Mouse (Mus musculus): Measurements from ENCODE around the gene Gm10409. TPM values are rescaled to one million over a fixed set of nuclear protein-coding genes. Genes with fewer than 3 reads are reported as not detected.
"Not testable (repeated sequence)": the region's sequence is repeated elsewhere in the genome, so short reads cannot be mapped to it uniquely, and the experiment has no call there.

Gene Gm10409
- 0.05 and 0.09 TPM in 2 replicates for polyA plus RNA-seq (2012; rRNA removed)

DNA sequence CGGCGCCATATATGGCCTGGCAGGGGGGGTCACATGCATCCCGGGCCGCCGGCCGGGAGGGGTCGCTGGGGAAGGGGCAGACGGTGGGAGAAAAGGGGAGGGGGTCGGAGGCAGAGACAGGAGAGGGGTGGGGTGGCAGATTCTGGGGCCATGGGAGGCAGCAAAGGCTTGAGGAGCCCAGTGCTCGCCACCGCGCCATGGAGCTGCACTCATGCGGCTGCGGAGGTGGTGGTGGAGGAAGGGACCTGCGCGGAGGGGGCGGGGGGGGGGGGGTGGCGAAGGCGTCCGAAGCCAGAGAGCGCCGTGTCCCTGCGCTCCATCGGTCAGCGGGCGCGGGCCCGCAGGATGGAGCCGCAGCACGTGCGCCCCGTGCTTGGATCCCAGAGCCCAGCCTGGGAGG is at the start of gene Gm10409:
Gene Gm10409, plus strand, starts transcription at position 301 of the 400 bp plus-strand sequence.
- not testable (repeated sequence) for H3K27ac ChIP-seq (ENCODE audit: control insufficient read depth, insufficient read depth, low read length); DNase-seq; H3K27me3 ChIP-seq (ENCODE audit: control insufficient read depth, insufficient read depth, low read length); H3K4me3 ChIP-seq (ENCODE audit: control insufficient read depth, insufficient read depth, low read length); H3K4me1 ChIP-seq (replicated peaks; ENCODE audit: control insufficient read depth, insufficient read depth, low read length); H3K36me3 ChIP-seq (ENCODE audit: control insufficient read depth, insufficient read depth, low read length)
- WGBS = no CpG with 5 or more reads among the region's 32 CpGs

DNA sequence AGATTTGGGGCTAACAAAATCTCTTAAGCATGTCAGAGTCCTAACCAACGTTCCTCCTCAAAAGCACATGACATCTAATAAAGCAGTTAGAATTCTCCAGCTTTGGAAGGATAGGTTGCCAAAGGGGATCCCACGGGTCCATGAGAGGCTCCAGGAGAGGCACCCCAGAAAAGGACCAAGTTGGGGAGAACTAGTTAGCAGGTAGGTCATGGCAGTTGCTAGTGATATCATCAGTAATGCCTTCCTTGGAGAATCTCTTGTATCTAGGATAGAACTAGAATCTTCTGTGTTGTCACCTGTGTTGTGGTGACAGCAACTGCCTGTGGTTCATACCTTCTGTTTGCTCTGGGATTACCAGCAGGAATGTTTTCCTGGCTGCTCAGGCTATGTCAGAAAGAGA is 17.6 kb upstream of the Gm10409 start, which contains the start of gene Gm10413:
Gene Gm10413, plus strand, starts transcription at position 301 of the 400 bp plus-strand sequence.
- not testable (repeated sequence) for H3K36me3 ChIP-seq (ENCODE audit: control insufficient read depth, insufficient read depth, low read length); H3K27me3 ChIP-seq (ENCODE audit: control insufficient read depth, insufficient read depth, low read length); H3K27ac ChIP-seq (ENCODE audit: control insufficient read depth, insufficient read depth, low read length); H3K4me1 ChIP-seq (replicated peaks; ENCODE audit: control insufficient read depth, insufficient read depth, low read length); DNase-seq; H3K4me3 ChIP-seq (ENCODE audit: control insufficient read depth, insufficient read depth, low read length)
- no CpG with 5 or more reads among the region's 2 CpGs for WGBS

DNA sequence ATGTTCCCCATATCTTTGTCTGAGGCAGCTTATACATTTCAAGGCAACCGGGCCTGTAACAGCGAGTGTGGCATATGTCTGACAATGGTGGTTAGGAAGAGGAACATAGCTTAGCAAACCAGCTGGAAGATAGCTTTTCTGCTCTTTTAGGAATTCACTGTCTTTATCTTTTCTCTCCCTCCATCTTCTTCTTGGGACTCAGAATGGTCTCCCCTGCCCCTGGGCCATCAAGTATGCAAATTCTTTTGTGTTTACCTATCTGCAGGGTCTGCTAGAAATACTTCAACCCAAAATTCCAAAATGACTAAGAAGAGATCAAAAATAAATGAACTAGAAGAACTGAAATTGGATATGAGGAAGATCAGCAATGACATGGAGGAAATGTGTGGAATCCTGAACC is 15.4 kb downstream of the Gm10409 start, which contains the start of gene Gm3005:
Gene Gm3005, plus strand, starts transcription at position 301 of the 400 bp plus-strand sequence.
- DNase-seq; H3K4me1 ChIP-seq (replicated peaks; ENCODE audit: control insufficient read depth, insufficient read depth, low read length); H3K27me3 ChIP-seq (ENCODE audit: control insufficient read depth, insufficient read depth, low read length); H3K27ac ChIP-seq (ENCODE audit: control insufficient read depth, insufficient read depth, low read length); H3K36me3 ChIP-seq (ENCODE audit: control insufficient read depth, insufficient read depth, low read length); H3K4me3 ChIP-seq (ENCODE audit: control insufficient read depth, insufficient read depth, low read length): not testable (repeated sequence)
- WGBS = no CpG with 5 or more reads among the region's 2 CpGs

DNA sequence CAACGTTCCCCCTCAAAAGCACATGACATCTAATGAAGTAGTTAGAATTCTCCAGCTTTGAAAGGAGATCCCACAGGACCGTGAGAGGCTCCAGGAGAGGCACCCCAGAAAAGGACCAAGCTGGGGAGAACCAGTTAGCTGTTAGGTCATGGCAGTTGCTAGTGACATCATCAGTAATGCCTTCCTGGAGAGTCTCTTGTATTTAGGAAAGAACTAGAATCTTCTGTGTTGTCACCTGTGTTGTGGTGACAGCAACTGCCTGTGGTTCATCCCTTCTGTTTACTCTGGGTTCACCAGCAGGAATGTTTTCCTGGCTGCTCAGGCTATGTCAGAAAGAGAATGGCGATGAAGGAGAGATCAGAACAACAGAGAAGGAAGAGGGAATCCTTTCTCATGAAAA is 36.7 kb downstream of the Gm10409 start, which contains the start of gene Gm10408:
Gene Gm10408, plus strand, starts transcription at position 301 of the 400 bp plus-strand sequence.
- H3K27ac ChIP-seq (ENCODE audit: control insufficient read depth, insufficient read depth, low read length); H3K4me3 ChIP-seq (ENCODE audit: control insufficient read depth, insufficient read depth, low read length); H3K36me3 ChIP-seq (ENCODE audit: control insufficient read depth, insufficient read depth, low read length); DNase-seq; H3K27me3 ChIP-seq (ENCODE audit: control insufficient read depth, insufficient read depth, low read length); H3K4me1 ChIP-seq (replicated peaks; ENCODE audit: control insufficient read depth, insufficient read depth, low read length): not testable (repeated sequence)
- WGBS = no CpG with 5 or more reads among the region's 3 CpGs

Other genes starting within 250 kb of the Gm10409 start
- not detected in 2 replicates for gene Gm5795, start 224.4 kb upstream of the Gm10409 start, polyA plus RNA-seq (2012; rRNA removed)
- gene D830030K20Rik, start 204.1 kb upstream of the Gm10409 start, polyA plus RNA-seq (2012; rRNA removed) = 0.07 TPM in 1 of 2 replicates, not detected in the other
- 0.19 TPM in 1 of 2 replicates, not detected in the other for gene Gm2956, start 80.0 kb upstream of the Gm10409 start, polyA plus RNA-seq (2012; rRNA removed)
- gene Gm10413, start 17.5 kb upstream of the Gm10409 start, polyA plus RNA-seq (2012; rRNA removed) = not detected in 2 replicates
- gene Gm3005, start 15.5 kb downstream of the Gm10409 start, polyA plus RNA-seq (2012; rRNA removed) = 0.42 TPM in 1 of 2 replicates, not detected in the other
- not detected in 2 replicates for gene Gm10408, start 36.8 kb downstream of the Gm10409 start, polyA plus RNA-seq (2012; rRNA removed)
- gene Gm3012, start 221.9 kb downstream of the Gm10409 start, polyA plus RNA-seq (2012; rRNA removed) = not detected in 2 replicates
- 0.05 and 0.09 TPM in 2 replicates for gene Gm3020, start 239.4 kb downstream of the Gm10409 start, polyA plus RNA-seq (2012; rRNA removed)

Data from thymus, adult 2 months (tissue).